Mouse (Mus musculus) lung, postnatal 0 days (tissue): ENCODE results near the gene Adi1.

Experiments used
- CTCF ChIP-seq: IDR thresholded peaks from 2 replicates; pipeline ENCODE4 v1.5.1; 2016; ENCODE audit warnings: antibody characterized with exemption, mild to moderate bottlenecking
- EP300 ChIP-seq: IDR thresholded peaks from 2 replicates; pipeline ENCODE4 v1.6.1; 2016; ENCODE audit warnings: antibody characterized with exemption, mild to moderate bottlenecking, control low read depth

DNA sequence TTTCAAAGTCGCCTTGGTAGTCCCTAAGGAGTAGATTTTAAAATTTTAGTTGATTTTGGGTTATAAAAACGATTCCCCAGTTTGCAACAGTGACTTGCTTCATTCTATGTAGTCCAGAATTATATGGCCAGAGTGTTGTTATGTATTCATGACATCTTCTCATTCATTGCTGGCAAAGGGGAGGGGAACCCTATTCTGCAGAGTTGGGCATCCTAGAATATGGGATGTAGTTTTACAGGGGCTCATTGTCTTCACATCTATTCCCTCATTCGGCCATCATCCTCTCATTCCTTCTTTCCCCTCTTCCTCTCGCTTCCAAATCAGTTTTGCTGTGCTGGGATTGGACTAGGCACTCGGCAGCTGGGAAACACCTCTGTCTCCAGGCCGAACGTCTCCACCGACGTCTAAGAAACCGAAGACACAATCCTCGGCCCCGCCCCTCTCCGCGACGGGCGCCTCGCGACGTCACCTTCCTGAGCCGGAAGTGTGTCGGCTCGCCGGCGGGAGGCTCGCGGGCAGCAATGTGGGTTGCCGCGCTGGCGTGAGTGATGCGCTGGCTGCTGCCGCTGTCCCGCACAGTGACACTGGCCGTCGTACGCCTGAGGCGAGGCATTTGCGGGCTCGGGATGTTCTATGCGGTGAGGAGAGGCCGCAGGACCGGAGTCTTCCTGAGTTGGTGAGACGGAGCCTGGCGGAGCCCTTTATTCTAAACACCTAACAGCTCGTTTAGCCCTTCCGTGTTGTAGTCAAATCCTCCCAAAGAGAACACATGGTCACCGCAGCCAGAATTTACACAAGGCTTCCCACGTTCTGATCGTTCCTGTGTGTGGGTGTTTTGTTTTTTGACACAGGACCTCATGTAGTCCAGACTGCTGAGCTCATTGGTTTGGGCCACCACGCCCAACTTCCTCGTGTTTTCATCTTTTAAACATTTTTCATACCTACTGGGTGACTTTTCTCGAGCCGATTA is 25.6 kb upstream of the Adi1 start, which contains the start of gene Rnaseh1:
- no peak for TF ChIP-seq EP300
- TF ChIP-seq CTCF: no peak
